Mouse (Mus musculus) hindbrain, embryonic 13.5 days (tissue): Measurements from ENCODE around the gene Slc30a7. TPM values are rescaled to one million over a fixed set of nuclear protein-coding genes. Genes with fewer than 3 reads are reported as not detected.

Experiments
- microRNA-seq: library from miRNA; unstranded; fragments of <30 nt; microRNA quantifications from one replicate; pipeline ENCODE4, GENCODE M21; 2016
- polyA plus RNA-seq: library from polyadenylated mRNA; unstranded; fragments of >200 nt; fragmentation: Nextera tagmentation; extraction: Ambion mirVana; gene quantifications from 2 replicates; pipeline ENCODE4 v1.2.1, GENCODE M21; 2015

Gene Slc30a7
- polyA plus RNA-seq, 1 experiment from 2014 or later = 21.2 TPM

Small RNA genes within 50 kb of the gene (microRNA-seq; reads per million reads assigned to microRNA genes)
- not detected for gene Mir669n

Other genes with a start within 250 kb of the Slc30a7 start
- 25.6 and 27.7 TPM in 2 replicates for gene Dph5, start 119.6 kb downstream of the Slc30a7 start, polyA plus RNA-seq
- 28.5 and 32.2 TPM in 2 replicates for gene Extl2, start 56 bp upstream of the Slc30a7 start, polyA plus RNA-seq
- gene Vcam1, start 122.3 kb upstream of the Slc30a7 start, polyA plus RNA-seq = 45.4 and 49.2 TPM in 2 replicates
- gene Gpr88, start 246.1 kb upstream of the Slc30a7 start, polyA plus RNA-seq = 3.2 and 4.5 TPM in 2 replicates